Mouse (Mus musculus): ENCODE results near the gene Pip5k1c.

Pip5k1c gene

GRCm38 (mm10) chr10:81364666-81365065 lies 71.9 kb downstream of the Pip5k1c start:
- CTCF ChIA-PET = no interaction called here

DNA sequence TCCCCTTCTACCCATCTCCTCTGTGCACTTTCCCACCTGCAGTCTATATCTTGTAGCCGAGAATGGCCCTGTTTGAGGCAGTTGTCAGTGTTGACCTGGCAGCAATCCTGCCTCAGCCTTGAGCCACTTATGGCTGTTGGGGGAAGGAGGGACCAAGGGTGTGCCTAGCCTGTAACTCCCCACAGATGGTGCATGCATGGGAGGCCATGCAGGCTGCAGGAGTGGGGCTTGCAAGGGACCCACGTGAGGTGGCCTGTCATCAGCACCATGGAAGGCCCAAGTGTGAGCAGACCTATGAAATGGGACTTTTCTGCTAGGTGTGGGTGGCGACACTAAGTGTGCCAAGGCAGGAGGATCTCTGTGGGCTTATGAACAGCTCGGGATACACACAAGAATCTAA lies 72.3 kb downstream of the Pip5k1c start:
- CTCF ChIA-PET = no interaction called here

DNA sequence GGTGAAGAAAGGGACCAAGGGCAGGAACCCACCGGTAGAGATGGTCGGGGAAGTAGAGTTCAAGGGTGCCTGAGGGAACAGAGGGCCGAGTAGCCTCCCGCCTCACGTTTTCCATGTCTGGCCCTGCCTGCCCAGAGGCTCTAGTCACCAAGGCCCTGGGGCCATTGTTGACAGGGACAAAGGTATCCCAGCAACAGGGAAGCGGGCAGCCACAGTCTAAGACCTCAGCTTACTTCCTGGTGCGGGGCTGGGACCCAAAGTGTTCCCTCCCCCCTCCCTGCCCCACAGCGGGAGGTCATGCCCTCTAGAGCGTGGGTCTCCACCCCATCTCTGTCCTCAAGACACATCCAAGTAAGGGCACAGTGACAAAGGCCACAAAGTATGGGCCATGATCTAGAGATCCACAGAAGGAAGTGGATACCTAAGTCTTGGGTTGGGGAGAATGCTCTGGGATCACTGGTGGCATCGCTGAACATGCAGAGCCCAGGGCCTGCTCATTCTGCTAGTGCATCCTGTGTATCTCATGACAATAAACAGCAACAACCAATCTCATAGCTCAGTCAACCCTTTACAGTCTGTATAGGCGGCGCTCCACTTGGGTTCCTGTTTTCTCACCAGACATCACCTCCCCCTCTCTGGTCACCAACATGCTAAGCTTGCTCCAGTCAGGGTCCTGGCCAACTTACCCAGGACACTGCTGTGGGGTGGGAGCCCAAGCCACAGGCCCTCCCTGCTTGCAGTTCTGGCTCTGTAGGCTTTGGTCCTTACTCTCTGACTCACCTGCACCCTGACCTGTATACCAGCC lies 73.1 kb downstream of the Pip5k1c start, which contains the start of gene 4930404N11Rik:
TSS of gene 4930404N11Rik (minus strand) at position 145 of the 805 bp plus-strand sequence.
- CTCF ChIA-PET = interaction anchor here (0.6 kb wide), 1 partner anchor 135 kb away, joined by 4 read pairs; no protein-coding TSS in a partner anchor

GRCm38 (mm10) chr10:81366477-81367206 lies 73.9 kb downstream of the Pip5k1c start:
- CTCF ChIA-PET = interaction anchor here (0.6 to 1.0 kb wide), 2 partner anchors 12 to 136 kb away, joined by 3 to 4 read pairs; no protein-coding TSS in a partner anchor

- CTCF ChIA-PET = interaction anchor here (1.0 kb wide), 1 partner anchor 13 kb away, joined by 3 read pairs; no protein-coding TSS in a partner anchor
Measured at GRCm38 (mm10) chr10:81367207-81367495, 74.4 kb downstream of the Pip5k1c start.
